Mouse (Mus musculus) neutrophil, adult 83 days (primary cell): ENCODE measurements around the gene Gm7544. TPM values are rescaled to one million over a fixed set of nuclear protein-coding genes. Genes with fewer than 3 reads are reported as not detected.

ENCODE experiments used
- total RNA-seq, 2 experiments: library from RNA; stranded (reverse); gene quantifications; one replicate each; pipeline ENCODE4 v1.2.4; 2023

The Gm7544 gene
- total RNA-seq: not detected

GRCm38 (mm10) chr1:82955913-82956312, at the start of gene Gm7544:
TSS of gene Gm7544 (minus strand) at chr1:82956013.

GRCm38 (mm10) chr1:83000306-83000705, 44.5 kb upstream of the Gm7544 start, which contains the start of gene Gm47959:
TSS of gene Gm47959 (plus strand) at chr1:83000548.

GRCm38 (mm10) chr1:82959870-82960385, 4.1 kb upstream of the Gm7544 start, which contains the start of gene Gm47955:
TSS of gene Gm47955 (plus strand) at chr1:82960286.

GRCm38 (mm10) chr1:82943295-82943694, 12.5 kb downstream of the Gm7544 start, which contains the start of gene A030003K21Rik:
TSS of gene A030003K21Rik (minus strand) at chr1:82943388.

GRCm38 (mm10) chr1:82931326-82931725, 24.5 kb downstream of the Gm7544 start, which contains the start of gene Gm6217:
TSS of gene Gm6217 (minus strand) at chr1:82931399.

GRCm38 (mm10) chr1:82924650-82925049, 31.2 kb downstream of the Gm7544 start, which contains the start of gene A030014E15Rik:
TSS of gene A030014E15Rik (plus strand) at chr1:82924917.

GRCm38 (mm10) chr1:82913025-82913424, 42.8 kb downstream of the Gm7544 start, which contains the start of gene A030005L19Rik:
TSS of gene A030005L19Rik (plus strand) at chr1:82913325.

Other genes with a start within 250 kb of the Gm7544 start
- 100 to 1,000 TPM; 101 to 108 TPM for gene Mff, start 231.1 kb downstream of the Gm7544 start, total RNA-seq
- not detected for gene Tm4sf20, start 187.6 kb downstream of the Gm7544 start, total RNA-seq
- not detected for gene Gm47791, start 184.8 kb downstream of the Gm7544 start, total RNA-seq
- gene Agfg1, start 116.5 kb downstream of the Gm7544 start, total RNA-seq: 10 to 100 TPM; 48.0 to 50.7 TPM
- gene A030005L19Rik, start 42.7 kb downstream of the Gm7544 start, total RNA-seq: not detected
- gene A030014E15Rik, start 31.1 kb downstream of the Gm7544 start, total RNA-seq: not detected
- not detected for gene Gm6217, start 24.6 kb downstream of the Gm7544 start, total RNA-seq
- gene A030003K21Rik, start 12.6 kb downstream of the Gm7544 start, total RNA-seq: not detected
- not detected for gene Gm47955, start 4.3 kb upstream of the Gm7544 start, total RNA-seq
- not detected for gene Gm47959, start 44.5 kb upstream of the Gm7544 start, total RNA-seq
- not detected for gene Slc19a3, start 82.4 kb upstream of the Gm7544 start, total RNA-seq
- gene Krtap28-10, start 86.5 kb upstream of the Gm7544 start, total RNA-seq: not detected
- not detected for gene Gm47969, start 88.9 kb upstream of the Gm7544 start, total RNA-seq
- gene A030005K14Rik, start 103.4 kb upstream of the Gm7544 start, total RNA-seq: not detected
- gene Krtap28-13, start 104.9 kb upstream of the Gm7544 start, total RNA-seq: not detected
- not detected for gene Ccl20, start 160.8 kb upstream of the Gm7544 start, total RNA-seq
- gene Daw1, start 203.7 kb upstream of the Gm7544 start, total RNA-seq: not detected